Mouse (Mus musculus) frontal cortex, adult 2 months (tissue): ENCODE data around the gene Kazn. TPM values are rescaled to one million over a fixed set of nuclear protein-coding genes. Genes with fewer than 3 reads are reported as not detected.

Experiments used
- DNase-seq, 2 experiments: peaks; one replicate each; pipeline ENCODE4 v3.0.0; 2022; ENCODE audit warnings: low spot score in 1 of 2; ENCODE audit errors: extremely low spot score in 1 of 2
- polyA plus RNA-seq: library from polyadenylated mRNA; depleted of rRNA; stranded (reverse); fragments of >200 nt; gene quantifications from 2 replicates; pipeline ENCODE4 v1.2.3, GENCODE M21; 2012

Gene Kazn
- polyA plus RNA-seq, 1 experiment, result 44.3 TPM

DNA sequence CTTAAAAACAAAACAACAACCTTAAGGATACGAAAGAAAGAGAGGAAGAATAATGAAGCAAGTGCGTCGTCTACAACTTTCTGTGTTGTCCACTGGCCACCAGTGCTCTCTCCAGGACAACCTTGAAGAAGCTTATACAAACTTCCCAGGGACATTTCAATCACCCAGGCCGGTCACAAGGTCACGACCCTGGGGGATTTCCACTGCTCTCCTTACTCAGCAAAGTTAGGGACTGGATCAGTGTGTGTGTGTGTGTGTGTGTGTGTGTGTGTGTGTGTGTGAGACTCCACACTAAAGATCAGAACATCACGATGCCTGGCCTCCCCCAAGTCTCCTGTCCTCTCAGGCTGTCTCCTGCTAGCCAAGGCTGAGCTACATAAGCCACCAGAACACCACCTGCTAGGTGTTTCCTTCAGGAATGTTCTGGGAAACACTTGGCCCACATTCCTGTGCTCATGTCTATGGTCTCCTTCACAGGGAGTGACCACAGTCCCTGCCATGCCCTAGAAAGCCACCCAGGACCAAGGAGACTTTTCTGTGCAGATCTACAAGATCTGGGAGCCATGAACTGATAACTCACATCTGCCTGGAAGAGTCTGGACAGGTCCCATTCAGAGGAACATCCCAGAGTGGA, 3.7 kb upstream of the Kazn start:
- no peak for DNase-seq

DNA sequence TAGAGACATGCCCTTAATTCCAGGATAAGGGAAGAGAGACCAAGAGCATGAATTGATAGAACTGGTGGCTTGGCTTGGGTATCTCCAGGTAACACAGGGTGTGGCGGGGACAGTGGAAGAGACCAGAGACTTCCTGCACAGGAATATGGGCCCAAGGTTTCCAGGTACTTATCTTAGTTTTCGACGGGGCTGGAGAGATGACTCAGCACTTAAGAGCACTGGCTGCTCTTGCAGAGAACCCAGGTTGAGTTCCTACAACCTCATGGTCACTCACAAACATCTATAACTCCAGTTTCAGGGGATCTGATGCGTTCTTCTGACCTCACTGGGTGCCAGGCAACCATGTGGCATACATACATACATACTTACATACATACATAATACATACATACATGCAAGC, 3.0 kb upstream of the Kazn start:
- DNase-seq, result no peak

DNA sequence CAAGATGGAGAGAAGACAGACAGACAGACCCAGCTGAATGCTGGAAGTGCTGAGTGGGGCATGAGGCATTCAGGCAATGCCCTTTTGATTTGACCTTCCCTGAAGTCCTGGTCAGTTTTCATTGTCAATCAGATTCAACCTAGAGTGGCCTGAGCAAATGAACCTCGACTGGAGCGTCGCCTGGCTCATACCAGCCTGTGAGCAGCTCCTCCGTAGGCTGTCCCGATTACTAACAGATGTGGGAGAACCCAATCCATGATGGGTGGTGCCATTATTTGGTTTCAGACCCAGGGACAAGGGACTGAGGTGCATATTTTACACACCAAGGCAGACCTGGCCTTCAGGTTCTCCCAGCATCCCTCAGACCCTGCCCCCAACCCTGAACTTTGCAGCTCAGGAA, 1.7 kb upstream of the Kazn start:
- DNase-seq, result no peak

GRCm38 (mm10) chr4:142238486-142239239, 538 bp downstream of the Kazn start:
- DNase-seq, result peak in 1 of 2 experiments; percentile 46

- no peak for DNase-seq
Measured at GRCm38 (mm10) chr4:142238041-142238440, 1.2 kb downstream of the Kazn start.

- DNase-seq, result no peak
Measured at GRCm38 (mm10) chr4:142236681-142237080, 2.5 kb downstream of the Kazn start.

DNA sequence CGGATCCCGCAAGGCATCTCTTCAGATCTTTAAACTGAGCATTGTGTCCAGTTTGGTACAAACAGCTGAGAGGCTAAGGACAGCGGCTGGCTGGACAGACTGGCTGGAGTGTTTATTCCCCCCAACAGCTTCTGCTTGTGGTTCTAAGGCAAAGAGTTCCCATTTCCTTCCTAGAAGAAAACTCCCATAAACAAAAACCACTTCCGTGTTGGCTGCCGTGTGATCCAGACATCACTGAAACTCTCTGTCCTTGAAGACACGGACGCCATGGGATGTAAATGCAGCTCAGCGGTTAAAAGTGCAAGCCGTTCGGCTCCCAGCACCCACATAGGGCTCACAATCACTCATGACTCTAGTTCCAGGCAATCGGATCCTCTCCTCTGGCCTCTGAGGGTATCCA, 3.8 kb downstream of the Kazn start:
- no peak for DNase-seq

DNA sequence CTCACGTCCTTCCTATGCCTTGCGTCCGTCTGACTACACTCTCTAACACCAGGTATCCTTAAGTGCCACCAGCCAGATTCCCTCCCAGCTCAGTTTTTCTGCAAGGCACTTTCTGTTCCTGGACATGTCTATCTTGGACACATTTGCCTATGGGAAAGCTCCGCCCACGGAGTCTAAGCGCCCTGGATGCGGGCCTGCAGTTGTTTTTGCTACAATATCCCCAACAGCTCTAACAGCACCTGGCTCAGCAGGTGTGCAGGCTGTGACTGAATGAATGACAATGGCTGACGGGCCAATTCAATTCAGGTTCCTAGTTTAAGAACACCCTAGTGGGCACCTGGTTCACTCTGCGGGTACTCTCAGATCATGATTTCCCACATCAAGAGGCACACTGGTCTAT, 4.4 kb downstream of the Kazn start:
- DNase-seq, result no peak

- DNase-seq, result no peak
Measured at GRCm38 (mm10) chr4:142228821-142229575, 10.2 kb downstream of the Kazn start.

DNA sequence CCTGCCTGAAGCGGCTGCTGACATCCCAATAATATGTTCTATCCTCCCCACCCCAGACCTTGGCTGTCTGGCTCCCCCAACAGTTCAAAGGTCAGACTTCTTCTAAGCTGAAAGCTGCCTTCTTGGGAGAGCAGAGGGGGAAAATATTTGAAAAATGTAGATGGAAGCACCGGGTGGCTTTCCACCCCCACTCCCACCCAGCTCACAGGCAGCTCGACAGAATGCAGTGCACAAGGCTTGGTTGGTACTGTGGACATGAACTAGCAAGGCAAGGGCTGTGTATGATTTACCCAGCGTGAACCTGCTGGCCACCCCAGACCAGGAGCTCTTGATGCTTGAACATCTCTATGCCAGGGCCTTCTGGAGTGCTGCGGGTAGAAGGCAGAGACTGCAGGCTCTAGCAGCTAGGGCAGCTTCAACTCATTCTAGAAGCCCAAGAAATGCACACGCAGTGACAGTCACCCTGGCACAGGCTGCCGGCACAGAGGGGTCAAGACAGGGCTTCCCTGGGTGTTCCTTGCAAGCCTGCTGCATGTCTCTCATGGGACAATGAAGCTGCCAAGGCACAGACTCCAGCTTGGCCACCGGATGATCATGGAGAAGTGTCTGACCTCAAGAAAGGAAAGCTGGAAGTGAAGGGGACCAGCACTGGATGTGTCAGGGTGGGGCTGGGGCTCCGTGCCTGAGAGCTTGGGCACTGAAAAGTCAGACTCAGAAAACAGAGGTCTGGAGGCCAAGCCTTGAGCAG, 15.1 kb downstream of the Kazn start:
- no peak for DNase-seq

DNA sequence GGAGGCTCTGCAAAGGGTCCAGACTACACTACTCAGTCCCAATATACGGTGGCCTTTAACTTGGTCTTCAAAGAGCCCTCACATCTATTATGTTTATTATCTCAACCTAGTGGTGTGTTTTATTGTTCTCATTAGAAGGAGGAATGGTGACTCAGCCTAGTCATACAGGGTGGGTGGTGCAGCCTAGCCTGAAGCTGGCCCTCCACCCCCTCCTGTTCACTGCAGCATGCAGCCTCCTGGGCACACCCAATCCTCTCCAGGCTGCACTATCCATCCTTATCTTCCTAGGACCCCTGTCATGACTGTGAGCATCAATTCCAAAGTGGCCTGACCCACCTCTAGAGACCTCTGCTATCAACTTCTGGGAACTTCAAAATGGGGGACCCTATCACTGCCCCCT, 16.8 kb downstream of the Kazn start:
- DNase-seq, result no peak

GRCm38 (mm10) chr4:142221757-142222072, 17.5 kb downstream of the Kazn start:
- no peak for DNase-seq

- DNase-seq, result no peak
Measured at GRCm38 (mm10) chr4:142221025-142221756, 18.0 kb downstream of the Kazn start.

DNA sequence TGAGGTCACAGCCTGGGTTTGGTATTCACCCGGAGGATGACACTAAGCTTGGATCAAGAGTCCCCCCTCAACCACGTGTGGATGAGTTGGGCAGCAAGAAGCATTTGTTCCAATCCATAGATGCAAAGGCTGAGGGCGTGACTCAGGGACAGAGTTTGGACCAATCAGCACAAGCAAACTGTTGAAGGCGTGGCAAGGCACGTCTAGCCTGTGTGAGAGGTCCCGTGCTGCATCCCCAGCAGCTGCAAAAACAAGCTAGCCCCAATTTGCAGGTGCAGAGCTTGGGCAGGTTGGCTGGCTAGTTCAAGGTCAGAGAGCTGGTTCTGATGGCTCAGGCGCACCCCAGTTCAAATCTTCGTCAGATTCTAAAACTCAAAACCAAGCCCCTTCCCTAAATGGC, 20.2 kb downstream of the Kazn start:
- no peak for DNase-seq

- no peak for DNase-seq
Measured at GRCm38 (mm10) chr4:142217048-142217447, 22.2 kb downstream of the Kazn start.

- DNase-seq, result no peak
Measured at GRCm38 (mm10) chr4:142215760-142216159, 23.4 kb downstream of the Kazn start.

DNA sequence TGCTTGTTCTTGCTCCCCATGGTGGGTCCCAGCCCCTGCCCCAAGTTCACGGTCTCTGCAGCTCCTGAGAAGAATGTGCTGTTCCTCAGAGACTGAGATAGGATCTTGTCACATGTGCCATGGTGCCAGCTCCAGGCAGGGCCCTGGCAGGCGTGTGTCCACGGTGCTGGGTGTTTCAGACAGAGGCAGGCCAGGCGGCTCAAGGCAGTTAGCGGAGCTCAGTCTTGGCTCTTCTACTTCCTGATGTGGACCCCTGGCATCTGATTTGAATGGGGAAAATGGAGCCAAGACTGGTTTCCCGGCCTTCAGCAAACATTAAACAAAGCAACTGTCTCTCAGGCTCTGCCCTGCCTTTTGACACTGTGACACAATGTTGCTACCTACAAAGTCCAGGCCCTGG, 24.7 kb downstream of the Kazn start:
- DNase-seq, result no peak

GRCm38 (mm10) chr4:142212425-142212824, 26.8 kb downstream of the Kazn start:
- DNase-seq, result no peak

DNA sequence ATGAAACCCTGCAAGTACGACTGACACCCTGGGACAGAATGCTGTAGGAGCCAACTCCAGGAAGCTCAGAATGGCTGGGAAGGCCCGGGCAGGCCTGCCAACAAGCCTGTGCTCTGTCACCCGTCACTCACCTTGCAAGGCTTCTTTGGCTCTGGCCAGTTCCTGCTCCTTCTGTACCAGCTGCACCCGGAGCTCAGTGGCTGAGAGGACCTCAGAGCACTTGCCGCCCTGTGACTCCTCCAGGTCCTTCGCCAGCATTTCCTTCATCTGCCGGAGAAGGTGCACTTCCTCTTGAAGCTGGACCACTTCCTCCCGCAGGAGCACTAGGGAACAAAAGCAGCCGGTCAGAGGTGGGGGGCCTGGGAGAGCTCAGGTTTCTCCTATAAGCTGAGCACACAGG, 29.3 kb downstream of the Kazn start:
- no peak for DNase-seq

- DNase-seq, result no peak
Measured at GRCm38 (mm10) chr4:142209476-142209875, 29.7 kb downstream of the Kazn start.
